Mouse (Mus musculus): ENCODE measurements around the gene Il1rn. TPM values are rescaled to one million over a fixed set of nuclear protein-coding genes. Genes with fewer than 3 reads are reported as not detected.

Gene Il1rn
- total RNA-seq, 2 experiments from 2014 or later: not detected

- no peak for DNase-seq (ENCODE audit: extremely low spot score in 1 of 2, low spot score in 1 of 2)
These were observed 42.2 kb downstream of the Il1rn start for GRCm38 (mm10) chr2:24378747-24379450.

- DNase-seq (ENCODE audit: extremely low spot score in 1 of 2, low spot score in 1 of 2): no peak
These were observed 46.0 kb downstream of the Il1rn start for GRCm38 (mm10) chr2:24382456-24383230.

GRCm38 (mm10) chr2:24383636-24384035 is 47.0 kb downstream of the Il1rn start:
- DNase-seq (ENCODE audit: extremely low spot score in 1 of 2, low spot score in 1 of 2): no peak

- DNase-seq (ENCODE audit: extremely low spot score in 1 of 2, low spot score in 1 of 2): no peak
These were observed 47.7 kb downstream of the Il1rn start for GRCm38 (mm10) chr2:24384393-24384792.

GRCm38 (mm10) chr2:24385111-24385961 is 48.7 kb downstream of the Il1rn start:
- no peak for DNase-seq (ENCODE audit: extremely low spot score in 1 of 2, low spot score in 1 of 2)

- DNase-seq (ENCODE audit: extremely low spot score in 1 of 2, low spot score in 1 of 2): no peak
These were observed 49.7 kb downstream of the Il1rn start for GRCm38 (mm10) chr2:24386158-24386963.

GRCm38 (mm10) chr2:24386964-24387320 is 50.3 kb downstream of the Il1rn start:
- DNase-seq (ENCODE audit: extremely low spot score in 1 of 2, low spot score in 1 of 2): no peak

GRCm38 (mm10) chr2:24387361-24388283 is 51.0 kb downstream of the Il1rn start:
- no peak for DNase-seq (ENCODE audit: extremely low spot score in 1 of 2, low spot score in 1 of 2)

- DNase-seq (ENCODE audit: extremely low spot score in 1 of 2, low spot score in 1 of 2): no peak
These were observed 56.6 kb downstream of the Il1rn start for GRCm38 (mm10) chr2:24393251-24393650.

- no peak for DNase-seq (ENCODE audit: extremely low spot score in 1 of 2, low spot score in 1 of 2)
These were observed 60.5 kb downstream of the Il1rn start for GRCm38 (mm10) chr2:24397115-24397514.

GRCm38 (mm10) chr2:24400711-24401110 is 64.1 kb downstream of the Il1rn start:
- no peak for DNase-seq (ENCODE audit: extremely low spot score in 1 of 2, low spot score in 1 of 2)

Other genes starting within 250 kb of the Il1rn start
- not detected for gene Tbpl2, start 240.3 kb upstream of the Il1rn start, total RNA-seq (2021)
- gene Il1f8, start 183.7 kb upstream of the Il1rn start, total RNA-seq (2021): not detected
- not detected for gene Il1f9, start 150.4 kb upstream of the Il1rn start, total RNA-seq (2021)
- gene Il1f6, start 121.4 kb upstream of the Il1rn start, total RNA-seq (2021): not detected
- gene Il1f5, start 59.9 kb upstream of the Il1rn start, total RNA-seq (2021): not detected
- gene Il1f10, start 45.7 kb upstream of the Il1rn start, total RNA-seq (2021): not detected
- 1 to 10 TPM in 1 of 2 experiments, under 1 TPM in 1; 0.47 to 1.1 TPM for gene Psd4, start 30.7 kb downstream of the Il1rn start, total RNA-seq (2021)
- not detected for gene Pax8, start 138.7 kb downstream of the Il1rn start, total RNA-seq (2021)

Measured in layer of hippocampus, postnatal 25 days (tissue).